Mouse (Mus musculus) c-Kit-negative CD71-positive TER-119-positive erythroid progenitor cells, embryonic 14.5 days (primary cell): ENCODE results near the gene Ccdc169.

ENCODE experiments used
- DNase-seq: peaks from one replicate; pipeline ENCODE4 v3.0.0-alpha.2; 2013; ENCODE audit warnings: low read depth, low spot score

Ccdc169 gene

GRCm38 (mm10) chr3:55137039-55137438 is at the start of gene Ccdc169:
Gene Ccdc169, plus strand, starts transcription at chr3:55137339.
- DNase-seq = no peak

- no peak for DNase-seq
Observed at GRCm38 (mm10) chr3:55087360-55087759, 49.8 kb upstream of the Ccdc169 start.

GRCm38 (mm10) chr3:55088359-55088758 is 48.8 kb upstream of the Ccdc169 start:
- no peak for DNase-seq

GRCm38 (mm10) chr3:55088843-55089242 is 48.3 kb upstream of the Ccdc169 start:
- no peak for DNase-seq

- DNase-seq = no peak
Observed at GRCm38 (mm10) chr3:55089291-55089690, 47.8 kb upstream of the Ccdc169 start.

- DNase-seq = no peak
Observed at GRCm38 (mm10) chr3:55093161-55093560, 44.0 kb upstream of the Ccdc169 start.

GRCm38 (mm10) chr3:55095968-55096654 is 41.0 kb upstream of the Ccdc169 start:
- no peak for DNase-seq

- DNase-seq = no peak
Observed at GRCm38 (mm10) chr3:55096655-55097005, 40.5 kb upstream of the Ccdc169 start.

GRCm38 (mm10) chr3:55097186-55097585 is 40.0 kb upstream of the Ccdc169 start:
- no peak for DNase-seq

- no peak for DNase-seq
Observed at GRCm38 (mm10) chr3:55098014-55098413, 39.1 kb upstream of the Ccdc169 start.

GRCm38 (mm10) chr3:55098990-55099389 is 38.1 kb upstream of the Ccdc169 start:
- DNase-seq = no peak

GRCm38 (mm10) chr3:55101092-55101491 is 36.0 kb upstream of the Ccdc169 start:
- DNase-seq = no peak

GRCm38 (mm10) chr3:55105372-55106023 is 31.6 kb upstream of the Ccdc169 start:
- DNase-seq = no peak

- no peak for DNase-seq
Observed at GRCm38 (mm10) chr3:55106051-55106450, 31.1 kb upstream of the Ccdc169 start.

GRCm38 (mm10) chr3:55109097-55109496 is 28.0 kb upstream of the Ccdc169 start:
- no peak for DNase-seq

GRCm38 (mm10) chr3:55111935-55112709 is 25.0 kb upstream of the Ccdc169 start, which contains the start of gene Spg20:
Gene Spg20, plus strand, starts transcription at chr3:55112108.
- peak; percentile 68 for DNase-seq

GRCm38 (mm10) chr3:55112710-55113415 is 24.3 kb upstream of the Ccdc169 start:
- no peak for DNase-seq

GRCm38 (mm10) chr3:55114313-55115065 is 22.6 kb upstream of the Ccdc169 start:
- no peak for DNase-seq

GRCm38 (mm10) chr3:55115071-55115470 is 22.1 kb upstream of the Ccdc169 start:
- no peak for DNase-seq

GRCm38 (mm10) chr3:55115989-55116388 is 21.1 kb upstream of the Ccdc169 start:
- no peak for DNase-seq

GRCm38 (mm10) chr3:55119275-55119898 is 17.8 kb upstream of the Ccdc169 start:
- DNase-seq = no peak
